Mouse (Mus musculus): ENCODE data around the gene Prkrip1.
A peak's percentile ranks its signal among the peaks of the same experiment; 100 is the strongest.
"Not testable (repeated sequence)": the region's sequence is repeated elsewhere in the genome, so short reads cannot be mapped to it uniquely, and the experiment has no call there.

Prkrip1 gene

GRCm38 (mm10) chr5:136163807-136164474 lies 34.8 kb downstream of the Prkrip1 start:
- DNase-seq (ENCODE audit: low spot score in 2 of 2) = no peak

GRCm38 (mm10) chr5:136160084-136160483 lies 38.7 kb downstream of the Prkrip1 start:
- peak; percentile 61 to 79 for DNase-seq (ENCODE audit: low spot score in 2 of 2)

GRCm38 (mm10) chr5:136155399-136155798 lies 43.4 kb downstream of the Prkrip1 start:
- peak in 1 of 2 experiments; percentile 44 for DNase-seq (ENCODE audit: low spot score in 2 of 2)

- DNase-seq (ENCODE audit: low spot score in 2 of 2) = peak in 1 of 2 experiments; percentile 60
Measured at GRCm38 (mm10) chr5:136152365-136152764, 46.4 kb downstream of the Prkrip1 start.

GRCm38 (mm10) chr5:136149134-136149576 lies 49.6 kb downstream of the Prkrip1 start:
- DNase-seq (ENCODE audit: low spot score in 2 of 2) = not testable (repeated sequence)

- DNase-seq (ENCODE audit: low spot score in 2 of 2) = no peak
Measured at GRCm38 (mm10) chr5:136147704-136148103, 51.1 kb downstream of the Prkrip1 start.

- no peak for DNase-seq (ENCODE audit: low spot score in 2 of 2)
Measured at GRCm38 (mm10) chr5:136146936-136147335, 51.8 kb downstream of the Prkrip1 start.

GRCm38 (mm10) chr5:136144606-136145430 lies 53.9 kb downstream of the Prkrip1 start:
- DNase-seq (ENCODE audit: low spot score in 2 of 2) = no peak

- DNase-seq (ENCODE audit: low spot score in 2 of 2) = no peak
Measured at GRCm38 (mm10) chr5:136143161-136143755, 55.5 kb downstream of the Prkrip1 start.

- DNase-seq (ENCODE audit: low spot score in 2 of 2) = no peak
Measured at GRCm38 (mm10) chr5:136142746-136143145, 56.0 kb downstream of the Prkrip1 start.

- peak in 1 of 2 experiments; percentile 42 for DNase-seq (ENCODE audit: low spot score in 2 of 2)
Measured at GRCm38 (mm10) chr5:136140057-136140482, 58.7 kb downstream of the Prkrip1 start.

- DNase-seq (ENCODE audit: low spot score in 2 of 2) = no peak
Measured at GRCm38 (mm10) chr5:136139393-136139792, 59.4 kb downstream of the Prkrip1 start.

GRCm38 (mm10) chr5:136137658-136138274 lies 61.0 kb downstream of the Prkrip1 start:
- no peak for DNase-seq (ENCODE audit: low spot score in 2 of 2)

GRCm38 (mm10) chr5:136136292-136136990 lies 62.3 kb downstream of the Prkrip1 start:
- no peak for DNase-seq (ENCODE audit: low spot score in 2 of 2)

GRCm38 (mm10) chr5:136135571-136136291 lies 63.0 kb downstream of the Prkrip1 start, which contains the start of the genes Lrwd1 and Alkbh4:
Gene Lrwd1 (minus strand): TSS chr5:136136074.
Gene Alkbh4 (plus strand): TSS chr5:136136146.
- peak; percentile 94 to 97 for DNase-seq (ENCODE audit: low spot score in 2 of 2)

Measured in heart, adult 9 months (tissue).